Comparison of ENCODE assay signal across 8 mouse cellular contexts in the genomic region with DNA sequence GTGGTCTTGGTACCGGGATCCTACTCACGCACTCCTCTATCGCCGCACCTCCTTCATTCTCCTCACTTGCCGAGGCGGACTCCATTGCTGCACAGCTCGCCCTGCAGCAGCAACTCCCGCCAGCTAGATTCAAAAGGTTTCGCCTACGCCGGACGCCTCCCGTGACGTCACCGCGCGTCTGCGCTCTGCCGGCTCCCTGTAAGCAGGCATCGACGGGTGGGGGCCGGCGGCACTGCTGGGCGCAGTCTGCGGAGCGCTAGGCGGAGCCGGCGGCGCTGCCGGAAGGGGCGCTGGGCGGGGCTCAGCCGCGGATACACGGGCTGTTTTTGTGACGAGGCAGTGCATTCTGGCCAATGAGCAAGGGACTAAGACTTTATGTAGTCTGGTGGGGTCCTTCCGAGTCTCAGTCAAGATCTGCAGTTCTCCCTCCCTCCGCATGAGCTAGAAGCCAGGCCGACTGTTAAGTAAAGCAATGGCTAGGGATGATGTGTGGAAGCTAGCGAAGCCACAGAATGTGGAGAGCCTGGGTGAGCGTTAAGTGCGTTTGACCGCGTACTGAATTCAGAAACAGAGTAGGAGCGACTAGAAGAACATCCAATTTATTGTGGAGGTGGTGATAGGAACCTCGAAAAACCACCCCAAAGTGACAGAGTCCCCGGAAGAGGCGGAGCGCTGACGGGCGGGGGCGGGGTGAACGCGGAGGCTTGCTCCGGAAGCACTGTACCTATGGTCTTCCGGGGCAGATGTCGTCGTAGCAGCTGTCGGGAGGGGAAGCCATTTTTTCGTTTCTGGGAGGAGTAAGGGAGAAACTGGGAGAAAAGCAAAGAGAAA. TPM values are rescaled to one million over a fixed set of nuclear protein-coding genes. Genes with fewer than 3 reads are reported as not detected.
A peak's percentile ranks its signal among the peaks of the same experiment; 100 is the strongest.
DNase-seq lines count a peak whose midpoint lies in the region; ATAC-seq and TF ChIP-seq lines count a peak whose summit lies in the region.

A gene (minus strand): TSS at position 248 of the 831 bp plus-strand sequence.
A gene (plus strand): TSS at position 593 of the 831 bp plus-strand sequence.

- no peaks in the 10 kb centered on the region for H3K27me3 ChIP-seq in G1E (ENCODE audit: insufficient read depth, low read length)
- H3K27me3 ChIP-seq in forebrain, embryonic 16.5 days (replicated peaks; ENCODE audit: control insufficient read depth, insufficient read depth, low read length), result no peaks in the 10 kb centered on the region
- H3K27me3 ChIP-seq in lung, embryonic 14.5 days (ENCODE audit: insufficient read depth, low read length), result no peaks in the 10 kb centered on the region
- no peaks in the 10 kb centered on the region for H3K27me3 ChIP-seq in thymus, adult 2 months (ENCODE audit: control insufficient read depth, insufficient read depth, low read length)

- peaks cover 37% of the 10 kb centered on the region for H3K4me1 ChIP-seq in G1E (ENCODE audit: insufficient read depth, low read depth, low read length)
- H3K4me1 ChIP-seq in forebrain, embryonic 16.5 days (replicated peaks; ENCODE audit: control insufficient read depth, insufficient read depth, low read length), result peaks cover 25% of the 10 kb centered on the region
- peaks cover 13% of the 10 kb centered on the region for H3K4me1 ChIP-seq in lung, embryonic 14.5 days (ENCODE audit: insufficient read depth)
- peaks cover 11% of the 10 kb centered on the region for H3K4me1 ChIP-seq in olfactory bulb, adult 2 months (ENCODE audit: control insufficient read depth, insufficient read depth, low read length)
- peaks cover 8% of the 10 kb centered on the region for H3K4me1 ChIP-seq in thymus, adult 2 months (replicated peaks; ENCODE audit: control insufficient read depth, insufficient read depth, low read length)

- no peaks in the 10 kb centered on the region for H3K9me3 ChIP-seq in G1E (replicated peaks)
- H3K9me3 ChIP-seq in forebrain, embryonic 16.5 days (ENCODE audit: control insufficient read depth, low read length), result no peaks in the 10 kb centered on the region
- no peaks in the 10 kb centered on the region for H3K9me3 ChIP-seq in lung, embryonic 14.5 days (ENCODE audit: low read depth, low read length)

- ATAC-seq in G1E (ENCODE audit: extremely low read depth, insufficient number of reproducible peaks, low FRiP score, poor library complexity, severe bottlenecking), result peak; percentile 80
- peak; percentile 98 for ATAC-seq in forebrain, embryonic 16.5 days
- peak; percentile 99 for ATAC-seq in lung, embryonic 14.5 days (ENCODE audit: insufficient read depth)

- H3K36me3 ChIP-seq in G1E (replicated peaks), result peaks cover 25% of the 10 kb centered on the region
- H3K36me3 ChIP-seq in forebrain, embryonic 16.5 days (ENCODE audit: control insufficient read depth, insufficient read depth), result no peaks in the 10 kb centered on the region
- no peaks in the 10 kb centered on the region for H3K36me3 ChIP-seq in lung, embryonic 14.5 days (ENCODE audit: insufficient read depth)
- no peaks in the 10 kb centered on the region for H3K36me3 ChIP-seq in thymus, adult 2 months (ENCODE audit: control insufficient read depth, insufficient read depth, low read length)

- peak within 1 kb of the TSS; percentile 81 for H3K9ac ChIP-seq in forebrain, embryonic 16.5 days (replicated peaks; ENCODE audit: low read depth, low read length)
- H3K9ac ChIP-seq in lung, embryonic 14.5 days, result peak within 1 kb of the TSS; percentile 72

- peak; percentile 38 for TF ChIP-seq POLR2A in olfactory bulb, adult 2 months (IDR thresholded peaks at IDR 0.05; ENCODE audit: insufficient read depth, low read depth, low read length)
- TF ChIP-seq POLR2A in thymus, adult 2 months (IDR thresholded peaks at IDR 0.05; ENCODE audit: control insufficient read depth, extremely low read depth, insufficient read depth, low read length, poor library complexity), result peak; percentile 67

- intact Hi-C loops in heart, postnatal 36 days (cut with DNase I), result loop anchor here (2.0 kb wide), 3 partner anchors 87 to 261 kb away; a partner anchor contains a TSS

- WGBS in forebrain, embryonic 16.5 days, result under 1% methylated on average over 61 of the region's 61 CpGs
- under 1% methylated on average over 61 of the region's 61 CpGs for WGBS in lung, embryonic 14.5 days
- under 1% methylated on average over 61 of the region's 61 CpGs for WGBS in olfactory bulb, adult 2 months
- under 1% methylated on average over 61 of the region's 61 CpGs for WGBS in thymus, adult 2 months

- no peak for TF ChIP-seq CTCF in G1E (IDR thresholded peaks at IDR 0.05; ENCODE audit: low read depth, low read length)
- peak; percentile 62 for TF ChIP-seq CTCF in layer of hippocampus, adult 2 months (conservative IDR thresholded peaks at IDR 0.05)
- peak; percentile 51 for TF ChIP-seq CTCF in lung, embryonic 14.5 days (IDR thresholded peaks at IDR 0.05; ENCODE audit: low read depth)
- TF ChIP-seq CTCF in olfactory bulb, adult 2 months (IDR thresholded peaks at IDR 0.05; ENCODE audit: insufficient read depth, low read depth, low read length), result 0 out of 2 replicates have a peak, but pooled peaks have one; percentile 9
- peak; percentile 73; the same call in 1 of the 2 replicates for TF ChIP-seq CTCF in thymus, adult 2 months (IDR thresholded peaks at IDR 0.05; ENCODE audit: borderline replicate concordance, control insufficient read depth, extremely low read depth, insufficient read depth, low read length, poor library complexity)

- H3K27ac ChIP-seq in forebrain, embryonic 16.5 days (ENCODE audit: low read length), result peak within 1 kb of the TSS; percentile 100
- H3K27ac ChIP-seq in layer of hippocampus, adult 2 months, result peak within 1 kb of the TSS; percentile 98
- H3K27ac ChIP-seq in lung, embryonic 14.5 days (ENCODE audit: low read depth), result peak within 1 kb of the TSS; percentile 98
- peak within 1 kb of the TSS; percentile 100 for H3K27ac ChIP-seq in olfactory bulb, adult 2 months (ENCODE audit: insufficient read depth, low read depth, low read length)
- H3K27ac ChIP-seq in thymus, adult 2 months (ENCODE audit: control insufficient read depth, insufficient read depth, low read length), result peak within 1 kb of the TSS; percentile 98

- peak within 1 kb of the TSS; percentile 72 for H3K4me2 ChIP-seq in forebrain, embryonic 16.5 days (ENCODE audit: low read length)
- peak within 1 kb of the TSS; percentile 78 for H3K4me2 ChIP-seq in lung, embryonic 14.5 days

- peak; percentile 90 for DNase-seq in G1E (ENCODE audit: low spot score)
- peak; percentile 98 for DNase-seq in cerebellum, adult 18-20 months
- DNase-seq in heart, postnatal 36 days, result peak; percentile 94 to 95
- DNase-seq in layer of hippocampus, adult 2 months (ENCODE audit: low spot score in 2 of 2), result peak; percentile 97 to 98
- DNase-seq in lung, embryonic 14.5 days, result peak; percentile 99
- DNase-seq in thymus, adult 2 months, result peak; percentile 97

- H3K4me3 ChIP-seq in G1E (ENCODE audit: low read depth, low read length), result peak within 1 kb of the TSS; percentile 84
- peak within 1 kb of the TSS; percentile 80 for H3K4me3 ChIP-seq in forebrain, embryonic 16.5 days (replicated peaks; ENCODE audit: low read length)
- peak within 1 kb of the TSS; percentile 91 for H3K4me3 ChIP-seq in layer of hippocampus, adult 2 months
- peak within 1 kb of the TSS; percentile 68 for H3K4me3 ChIP-seq in lung, embryonic 14.5 days (ENCODE audit: low read depth, low read length)
- peak within 1 kb of the TSS; percentile 66 for H3K4me3 ChIP-seq in olfactory bulb, adult 2 months (ENCODE audit: insufficient read depth, low read depth, low read length)
- H3K4me3 ChIP-seq in thymus, adult 2 months (ENCODE audit: control insufficient read depth, insufficient read depth, low read length), result peak within 1 kb of the TSS; percentile 88

RNA-seq across cellular contexts. Expression of the first gene that starts in this region (rescaled TPM):
- total RNA-seq in G1E (2014; fragmentation: Nextera tagmentation) (18.6 and 20.7 TPM in 2 replicates), G1E (2017) (16.3 and 19.8 TPM in 2 replicates)
- polyA plus RNA-seq in G1E (2012), result 1.1 and 1.8 TPM in 2 replicates
- 4.2 and 4.7 TPM in 2 replicates for polyA plus RNA-seq in forebrain, embryonic 16.5 days (2015; fragmentation: Nextera tagmentation; extraction: Ambion mirVana)
- total RNA-seq in heart, postnatal 36 days (2021), result under 1 TPM; 0.51 to 0.69 TPM
- under 1 TPM; 0.59 to 0.66 TPM for total RNA-seq in layer of hippocampus, adult 2 months (2021)
- polyA plus RNA-seq in lung, embryonic 14.5 days (2014; fragmentation: Nextera tagmentation; extraction: Ambion mirVana), result 16.3 and 18.7 TPM in 2 replicates
- polyA plus RNA-seq in olfactory bulb, adult 2 months (2012; ENCODE audit: insufficient read depth, insufficient read length, low replicate concordance, missing spikeins), result not detected in 2 replicates
- polyA plus RNA-seq in thymus, adult 2 months (2012; rRNA removed), result 1.6 and 1.9 TPM in 2 replicates

RNA-seq across cellular contexts. Expression of the second gene that starts in this region (rescaled TPM):
- total RNA-seq in G1E (2014; fragmentation: Nextera tagmentation) (186 and 206 TPM in 2 replicates), G1E (2017) (150 and 164 TPM in 2 replicates)
- 3.8 and 5.9 TPM in 2 replicates for polyA plus RNA-seq in G1E (2012)
- polyA plus RNA-seq in forebrain, embryonic 16.5 days (2015; fragmentation: Nextera tagmentation; extraction: Ambion mirVana), result 74.7 and 76.0 TPM in 2 replicates
- 10 to 100 TPM; 67.8 to 70.5 TPM for total RNA-seq in heart, postnatal 36 days (2021)
- 10 to 100 TPM; 93.3 to 97.6 TPM for total RNA-seq in layer of hippocampus, adult 2 months (2021)
- polyA plus RNA-seq in lung, embryonic 14.5 days (2014; fragmentation: Nextera tagmentation; extraction: Ambion mirVana), result 81.1 and 86.0 TPM in 2 replicates
- polyA plus RNA-seq in olfactory bulb, adult 2 months (2012; ENCODE audit: insufficient read depth, insufficient read length, low replicate concordance, missing spikeins), result not detected in 2 replicates
- 7.5 and 8.0 TPM in 2 replicates for polyA plus RNA-seq in thymus, adult 2 months (2012; rRNA removed)

Comparison
In these comparisons a context has a peak if more than half of its experiments do, and no peak if none do; other contexts are left out.
1. Peak in every context shown above with its lines: DNase-seq, ATAC-seq, H3K4me3 ChIP-seq and H3K27ac ChIP-seq.
2. RNA of the first gene that starts in this region (total RNA-seq): 16.3 to 20.7 TPM in G1E; 0.51 to 0.69 TPM in heart, postnatal 36 days and 0.59 to 0.66 TPM in layer of hippocampus, adult 2 months; every median in the first group is over 10 times any median in the second.